9 mouse cellular contexts compared by ENCODE assay signal in the genomic region with DNA sequence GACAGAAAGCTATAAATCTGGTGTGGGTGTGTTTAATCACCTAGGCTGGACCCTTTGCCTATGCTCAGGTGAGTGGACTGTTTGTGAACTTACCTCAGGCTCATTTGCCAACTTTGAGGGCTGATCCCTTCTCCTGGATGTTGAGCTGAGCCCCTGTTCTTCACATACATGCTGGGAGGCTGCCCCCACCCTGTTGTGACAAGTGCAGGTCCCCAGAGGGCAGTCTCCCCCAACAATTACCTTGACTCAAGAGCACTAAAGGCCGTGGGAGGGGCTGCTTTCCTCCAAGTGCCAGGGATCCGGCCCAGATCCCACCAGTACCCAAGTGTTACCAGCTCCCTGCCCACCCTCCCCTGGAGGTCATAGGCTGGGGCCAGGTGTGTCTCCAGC. TPM values are rescaled to one million over a fixed set of nuclear protein-coding genes. Genes with fewer than 3 reads are reported as not detected.
DNase-seq lines count a peak whose midpoint lies in the region; ATAC-seq and TF ChIP-seq lines count a peak whose summit lies in the region.
"Had no signal": no experiment of that assay in that cellular context is flagged by ENCODE, and none has a peak within 500 bp of the region (broad histone marks: within the 10 kb centered on the region; RNA-seq: fewer than 3 reads in every experiment).

No protein-coding gene starts in this region.

- TF ChIP-seq CTCF in liver, postnatal 0 days (IDR thresholded peaks at IDR 0.05; ENCODE audit: low read depth) = peak; percentile 51
- TF ChIP-seq CTCF in G1E (IDR thresholded peaks at IDR 0.05; ENCODE audit: low read depth, low read length) = no peak; the same call in 1 of the 2 replicates
- peak; percentile 39 for TF ChIP-seq CTCF in stomach, postnatal 0 days (IDR thresholded peaks at IDR 0.05; ENCODE audit: low read depth)

- H3K9me3 ChIP-seq in liver, postnatal 0 days (ENCODE audit: low read length) = no peaks in the 10 kb centered on the region
- H3K9me3 ChIP-seq in liver, embryonic 12.5 days (replicated peaks) = no peaks in the 10 kb centered on the region
- H3K9me3 ChIP-seq in G1E (replicated peaks) = no peaks in the 10 kb centered on the region
- H3K9me3 ChIP-seq in hindbrain, embryonic 15.5 days = no peaks in the 10 kb centered on the region
- H3K9me3 ChIP-seq in stomach, postnatal 0 days (ENCODE audit: control insufficient read depth, low read length) = no peaks in the 10 kb centered on the region
- no peaks in the 10 kb centered on the region for H3K9me3 ChIP-seq in heart, embryonic 10.5 days

- no peak overlapping the region for H3K4me2 ChIP-seq in liver, postnatal 0 days (ENCODE audit: low read depth, low read length)
- no peak overlapping the region for H3K4me2 ChIP-seq in liver, embryonic 12.5 days
- no peak overlapping the region for H3K4me2 ChIP-seq in hindbrain, embryonic 15.5 days
- no peak overlapping the region for H3K4me2 ChIP-seq in stomach, postnatal 0 days (replicated peaks; ENCODE audit: low read depth)

- TF ChIP-seq EP300 in liver, postnatal 0 days (IDR thresholded peaks at IDR 0.05; ENCODE audit: low read depth) = no peak
- no peak for TF ChIP-seq EP300 in stomach, postnatal 0 days (optimal IDR thresholded peaks at IDR 0.05)

- DNase-seq in liver, postnatal 0 days = no peak
- DNase-seq in G1E (ENCODE audit: low spot score) = peak; percentile 41
- no peak for DNase-seq in stomach, postnatal 0 days (ENCODE audit: low spot score)
- no peak for DNase-seq in heart, embryonic 10.5 days (ENCODE audit: low spot score)
- DNase-seq in spleen, adult 18-20 months = no peak
- DNase-seq: cerebellum, adult 18-20 months had no signal

- peaks cover 7% of the 10 kb centered on the region for H3K4me1 ChIP-seq in liver, postnatal 0 days (ENCODE audit: insufficient read depth)
- H3K4me1 ChIP-seq in liver, embryonic 12.5 days = peaks cover 12% of the 10 kb centered on the region
- H3K4me1 ChIP-seq in G1E (ENCODE audit: insufficient read depth, low read depth, low read length) = peaks cover 49% of the 10 kb centered on the region
- H3K4me1 ChIP-seq in hindbrain, embryonic 15.5 days (replicated peaks) = peaks cover 26% of the 10 kb centered on the region
- H3K4me1 ChIP-seq in stomach, postnatal 0 days (replicated peaks; ENCODE audit: control insufficient read depth, insufficient read depth) = no peaks in the 10 kb centered on the region
- H3K4me1 ChIP-seq in heart, embryonic 10.5 days = peaks cover 27% of the 10 kb centered on the region

- H3K27me3 ChIP-seq in liver, postnatal 0 days (ENCODE audit: insufficient read depth, low read length) = peaks cover 25% of the 10 kb centered on the region
- peaks cover 33% of the 10 kb centered on the region for H3K27me3 ChIP-seq in liver, embryonic 12.5 days (replicated peaks)
- H3K27me3 ChIP-seq in G1E (ENCODE audit: insufficient read depth, low read length) = peaks cover 23% of the 10 kb centered on the region
- H3K27me3 ChIP-seq in hindbrain, embryonic 15.5 days = no peaks in the 10 kb centered on the region
- H3K27me3 ChIP-seq in stomach, postnatal 0 days (ENCODE audit: control insufficient read depth, insufficient read depth, low read length) = no peaks in the 10 kb centered on the region; the same call in 1 of the 2 replicates
- H3K27me3 ChIP-seq in heart, embryonic 10.5 days (ENCODE audit: insufficient read depth, poor library complexity, severe bottlenecking) = peaks cover 29% of the 10 kb centered on the region

- no peak overlapping the region for H3K27ac ChIP-seq in liver, postnatal 0 days (ENCODE audit: low read depth)
- H3K27ac ChIP-seq in liver, embryonic 12.5 days = no peak overlapping the region
- H3K27ac ChIP-seq in hindbrain, embryonic 15.5 days (replicated peaks) = peak overlapping the region; percentile 44
- no peak overlapping the region for H3K27ac ChIP-seq in stomach, postnatal 0 days (replicated peaks)
- H3K27ac ChIP-seq in heart, embryonic 10.5 days = no peak overlapping the region

- ATAC-seq in liver, postnatal 0 days = no peak
- ATAC-seq in liver, embryonic 12.5 days = no peak
- ATAC-seq in G1E (ENCODE audit: extremely low read depth, insufficient number of reproducible peaks, low FRiP score, poor library complexity, severe bottlenecking) = no peak
- no peak for ATAC-seq in hindbrain, embryonic 15.5 days (ENCODE audit: low FRiP score, low read depth)
- no peak for ATAC-seq in stomach, postnatal 0 days (ENCODE audit: low FRiP score, low TSS enrichment)
- ATAC-seq: activated CD4-positive, CD25-positive, alpha-beta regulatory T cell, adult 4 months had no signal

- no peak overlapping the region for H3K9ac ChIP-seq in liver, postnatal 0 days (replicated peaks)
- H3K9ac ChIP-seq in liver, embryonic 12.5 days = no peak overlapping the region
- H3K9ac ChIP-seq in hindbrain, embryonic 15.5 days = no peak overlapping the region
- no peak overlapping the region for H3K9ac ChIP-seq in stomach, postnatal 0 days (ENCODE audit: low read length)

- H3K4me3 ChIP-seq in liver, postnatal 0 days (ENCODE audit: low read depth, low read length) = no peak overlapping the region
- no peak overlapping the region for H3K4me3 ChIP-seq in liver, embryonic 12.5 days
- no peak overlapping the region for H3K4me3 ChIP-seq in G1E (ENCODE audit: low read depth, low read length)
- no peak overlapping the region for H3K4me3 ChIP-seq in hindbrain, embryonic 15.5 days
- H3K4me3 ChIP-seq in stomach, postnatal 0 days (ENCODE audit: low read depth, low read length) = no peak overlapping the region
- no peak overlapping the region for H3K4me3 ChIP-seq in heart, embryonic 10.5 days

- WGBS in liver, postnatal 0 days (ENCODE audit: insufficient replicate concordance) = 15% methylated on average over 2 of the region's 2 CpGs
- 10% methylated on average over 2 of the region's 2 CpGs for WGBS in liver, embryonic 12.5 days (ENCODE audit: insufficient replicate concordance)
- 21% methylated on average over 2 of the region's 2 CpGs for WGBS in hindbrain, embryonic 15.5 days
- WGBS in stomach, postnatal 0 days = 23% methylated on average over 2 of the region's 2 CpGs
- WGBS in heart, embryonic 10.5 days = 36% methylated on average over 2 of the region's 2 CpGs

- H3K36me3 ChIP-seq in liver, postnatal 0 days (replicated peaks; ENCODE audit: insufficient read depth, low read length) = peaks cover 37% of the 10 kb centered on the region
- peaks cover 40% of the 10 kb centered on the region for H3K36me3 ChIP-seq in liver, embryonic 12.5 days
- H3K36me3 ChIP-seq in G1E (replicated peaks) = peaks cover 52% of the 10 kb centered on the region
- H3K36me3 ChIP-seq in hindbrain, embryonic 15.5 days = peaks cover 35% of the 10 kb centered on the region
- H3K36me3 ChIP-seq in stomach, postnatal 0 days (ENCODE audit: control insufficient read depth, insufficient read depth, low read length) = peaks cover 18% of the 10 kb centered on the region; the same call in 1 of the 2 replicates
- peaks cover 40% of the 10 kb centered on the region for H3K36me3 ChIP-seq in heart, embryonic 10.5 days

RNA-seq across cellular contexts. Expression of a gene that starts 2.5 kb away (rescaled TPM):
- not detected in 2 replicates for polyA plus RNA-seq in liver, postnatal 0 days (2015; fragmentation: Nextera tagmentation; extraction: Ambion mirVana)
- 0.05 and 0.06 TPM in 2 replicates for polyA plus RNA-seq in liver, embryonic 12.5 days (2016; fragmentation: Nextera tagmentation; extraction: Ambion mirVana)
- total RNA-seq in G1E (2014; fragmentation: Nextera tagmentation) (not detected in 2 replicates), G1E (2017) (0.05 and 0.06 TPM in 2 replicates)
- polyA plus RNA-seq in G1E (2012) = 0.05 and 0.09 TPM in 2 replicates
- 70.0 and 77.6 TPM in 2 replicates for polyA plus RNA-seq in hindbrain, embryonic 15.5 days (2015; fragmentation: Nextera tagmentation; extraction: Ambion mirVana)
- polyA plus RNA-seq in stomach, postnatal 0 days (2015; fragmentation: Nextera tagmentation; extraction: Ambion mirVana) = 0.62 TPM in 2 replicates
- 0.10 and 0.18 TPM in 2 replicates for polyA plus RNA-seq in heart, embryonic 10.5 days (2016; fragmentation: Nextera tagmentation; extraction: Ambion mirVana)

RNA-seq across cellular contexts. Expression of a gene that starts 11.1 kb away (rescaled TPM):
- 29.2 and 30.6 TPM in 2 replicates for polyA plus RNA-seq in liver, postnatal 0 days (2015; fragmentation: Nextera tagmentation; extraction: Ambion mirVana)
- polyA plus RNA-seq in liver, embryonic 12.5 days (2016; fragmentation: Nextera tagmentation; extraction: Ambion mirVana) = 59.9 and 62.7 TPM in 2 replicates
- total RNA-seq in G1E (2014; fragmentation: Nextera tagmentation) (58.2 and 72.3 TPM in 2 replicates), G1E (2017) (35.5 and 50.1 TPM in 2 replicates)
- polyA plus RNA-seq in G1E (2012) = 154 and 179 TPM in 2 replicates
- polyA plus RNA-seq in hindbrain, embryonic 15.5 days (2015; fragmentation: Nextera tagmentation; extraction: Ambion mirVana) = 66.5 and 72.7 TPM in 2 replicates
- 37.0 and 38.3 TPM in 2 replicates for polyA plus RNA-seq in stomach, postnatal 0 days (2015; fragmentation: Nextera tagmentation; extraction: Ambion mirVana)
- polyA plus RNA-seq in heart, embryonic 10.5 days (2016; fragmentation: Nextera tagmentation; extraction: Ambion mirVana) = 75.3 and 86.1 TPM in 2 replicates

RNA-seq across cellular contexts. Expression of a gene that starts 14.9 kb away (rescaled TPM):
- polyA plus RNA-seq in liver, postnatal 0 days (2015; fragmentation: Nextera tagmentation; extraction: Ambion mirVana) = 6.3 and 7.4 TPM in 2 replicates
- 3.1 and 3.3 TPM in 2 replicates for polyA plus RNA-seq in liver, embryonic 12.5 days (2016; fragmentation: Nextera tagmentation; extraction: Ambion mirVana)
- total RNA-seq in G1E (2014; fragmentation: Nextera tagmentation) (not detected in 2 replicates), G1E (2017) (1.6 and 1.9 TPM in 2 replicates)
- polyA plus RNA-seq in G1E (2012) = 0.75 and 1.00 TPM in 2 replicates
- polyA plus RNA-seq in hindbrain, embryonic 15.5 days (2015; fragmentation: Nextera tagmentation; extraction: Ambion mirVana) = 0.83 and 0.86 TPM in 2 replicates
- polyA plus RNA-seq in stomach, postnatal 0 days (2015; fragmentation: Nextera tagmentation; extraction: Ambion mirVana) = 1.0 and 1.5 TPM in 2 replicates
- 0.46 and 0.83 TPM in 2 replicates for polyA plus RNA-seq in heart, embryonic 10.5 days (2016; fragmentation: Nextera tagmentation; extraction: Ambion mirVana)

RNA-seq across cellular contexts. Expression of a gene that starts 29.6 kb away (rescaled TPM):
- polyA plus RNA-seq in liver, postnatal 0 days (2015; fragmentation: Nextera tagmentation; extraction: Ambion mirVana) = 19.6 and 21.1 TPM in 2 replicates
- 10.1 and 10.2 TPM in 2 replicates for polyA plus RNA-seq in liver, embryonic 12.5 days (2016; fragmentation: Nextera tagmentation; extraction: Ambion mirVana)
- total RNA-seq in G1E (2014; fragmentation: Nextera tagmentation) (6.9 and 9.5 TPM in 2 replicates), G1E (2017) (0.52 and 0.66 TPM in 2 replicates)
- 16.1 and 19.3 TPM in 2 replicates for polyA plus RNA-seq in G1E (2012)
- polyA plus RNA-seq in hindbrain, embryonic 15.5 days (2015; fragmentation: Nextera tagmentation; extraction: Ambion mirVana) = 26.6 and 28.0 TPM in 2 replicates
- 40.4 and 42.4 TPM in 2 replicates for polyA plus RNA-seq in stomach, postnatal 0 days (2015; fragmentation: Nextera tagmentation; extraction: Ambion mirVana)
- 23.0 and 24.3 TPM in 2 replicates for polyA plus RNA-seq in heart, embryonic 10.5 days (2016; fragmentation: Nextera tagmentation; extraction: Ambion mirVana)

RNA-seq across cellular contexts. Expression of a gene that starts 39.0 kb away (rescaled TPM):
- 4.0 and 4.4 TPM in 2 replicates for polyA plus RNA-seq in liver, postnatal 0 days (2015; fragmentation: Nextera tagmentation; extraction: Ambion mirVana)
- 7.0 and 7.3 TPM in 2 replicates for polyA plus RNA-seq in liver, embryonic 12.5 days (2016; fragmentation: Nextera tagmentation; extraction: Ambion mirVana)
- total RNA-seq in G1E (2014; fragmentation: Nextera tagmentation) (20.9 and 22.5 TPM in 2 replicates), G1E (2017) (20.1 and 21.5 TPM in 2 replicates)
- 16.5 TPM in 2 replicates for polyA plus RNA-seq in G1E (2012)
- polyA plus RNA-seq in hindbrain, embryonic 15.5 days (2015; fragmentation: Nextera tagmentation; extraction: Ambion mirVana) = 1.1 and 1.2 TPM in 2 replicates
- 9.8 and 10.1 TPM in 2 replicates for polyA plus RNA-seq in stomach, postnatal 0 days (2015; fragmentation: Nextera tagmentation; extraction: Ambion mirVana)
- 2.8 and 4.8 TPM in 2 replicates for polyA plus RNA-seq in heart, embryonic 10.5 days (2016; fragmentation: Nextera tagmentation; extraction: Ambion mirVana)

Comparison
In these comparisons a context has a peak if more than half of its experiments do, and no peak if none do; other contexts are left out.
1. RNA of a gene that starts 2.5 kb away (polyA plus RNA-seq): 70.0 to 77.6 TPM in hindbrain, embryonic 15.5 days; 0.62 TPM in stomach, postnatal 0 days, 0.10 to 0.18 TPM in heart, embryonic 10.5 days, 0.05 to 0.09 TPM in G1E, 0.05 to 0.06 TPM in liver, embryonic 12.5 days and not detected in liver, postnatal 0 days; every median in the first group is over 10 times any median in the second.